Mouse (Mus musculus) lung, postnatal 0 days (tissue): ENCODE results near the gene Npepps. TPM values are rescaled to one million over a fixed set of nuclear protein-coding genes. Genes with fewer than 3 reads are reported as not detected.
"Not testable (repeated sequence)": the region's sequence is repeated elsewhere in the genome, so short reads cannot be mapped to it uniquely, and the experiment has no call there.

Source experiments
- ATAC-seq: fragments of 200-750 bp; cut with Nextera tagmentation; 2 replicates; pipeline ENCODE4 v1.8.0; 2017; ENCODE audit warnings: moderate library complexity
- DNase-seq: peaks from one replicate; pipeline ENCODE4 v3.0.0-alpha.2; 2016; ENCODE audit warnings: low spot score
- H3K27ac ChIP-seq: fragments of 300-500 bp; sonication (generic); 2 replicates; pipeline ENCODE4 v1.5.1; 2014; ENCODE audit warnings: antibody characterized with exemption, mild to moderate bottlenecking, low read length, mixed read lengths
- H3K27me3 ChIP-seq: fragments of 300-500 bp; sonication (generic); replicated peaks from 2 replicates; pipeline ENCODE4 v1.6.1; 2014; ENCODE audit warnings: low read length, mixed read lengths; ENCODE audit not compliant: insufficient read depth
- H3K36me3 ChIP-seq: fragments of 300-500 bp; sonication (generic); 2 replicates; pipeline ENCODE4 v1.6.1; 2014; ENCODE audit warnings: low read length, mixed read lengths; ENCODE audit not compliant: insufficient read depth
- H3K4me1 ChIP-seq: fragments of 300-500 bp; sonication (generic); 2 replicates; pipeline ENCODE4 v1.6.1; 2014; ENCODE audit warnings: antibody characterized with exemption, low read depth, low read length, mixed read lengths; ENCODE audit not compliant: insufficient read depth
- H3K4me2 ChIP-seq: fragments of 300-500 bp; sonication (generic); replicated peaks from 2 replicates; pipeline ENCODE4 v1.6.1; 2014; ENCODE audit warnings: low read depth, mild to moderate bottlenecking, low read length, moderate library complexity, mixed read lengths
- H3K4me3 ChIP-seq: fragments of 300-500 bp; sonication (generic); 2 replicates; pipeline ENCODE4 v1.5.1; 2014; ENCODE audit warnings: low read depth, low read length
- H3K9ac ChIP-seq: fragments of 300-500 bp; sonication (generic); replicated peaks from 2 replicates; pipeline ENCODE4 v1.6.1; 2014; ENCODE audit warnings: low read depth, mild to moderate bottlenecking
- H3K9me3 ChIP-seq: fragments of 300-500 bp; sonication (generic); 2 replicates; pipeline ENCODE4 v1.6.1; 2016; ENCODE audit warnings: low read length, mixed read lengths
- CTCF ChIP-seq: IDR thresholded peaks from 2 replicates; pipeline ENCODE4 v1.5.1; 2016; ENCODE audit warnings: antibody characterized with exemption, mild to moderate bottlenecking
- EP300 ChIP-seq: IDR thresholded peaks from 2 replicates; pipeline ENCODE4 v1.6.1; 2016; ENCODE audit warnings: antibody characterized with exemption, mild to moderate bottlenecking, control low read depth
- WGBS: fragments of 180-500 bp; shearing (Covaris S2); extraction: QIAGEN DNeasy Blood & Tissue Kit; methylation state at CpG from one replicate; pipeline ENCODE4 v1.1.7; 2014; 5-methylcytosine and 5-hydroxymethylcytosine counted together
- polyA plus RNA-seq: library from polyadenylated mRNA; unstranded; fragments of >200 nt; fragmentation: Nextera tagmentation; extraction: Ambion mirVana; gene quantifications from 2 replicates; pipeline ENCODE4 v1.2.1, GENCODE M21; 2015

Gene Npepps
- polyA plus RNA-seq, result 47.5 and 54.3 TPM in 2 replicates

- H3K27ac ChIP-seq, result peak within 1 kb of the TSS; percentile 98
- peak; percentile 81 for ATAC-seq
- TF ChIP-seq EP300 (no peak), CTCF (peak; percentile 24; the same call in 1 of the 2 replicates)
- peak within 1 kb of the TSS; percentile 71 for H3K4me2 ChIP-seq
- H3K36me3 ChIP-seq, result no peaks in the 10 kb centered on the region
- H3K4me3 ChIP-seq, result peak within 1 kb of the TSS; percentile 100
- WGBS, result 1% methylated on average over 26 of the region's 83 CpGs
- DNase-seq, result peak; percentile 82
- no peaks in the 10 kb centered on the region for H3K9me3 ChIP-seq
- no peaks in the 10 kb centered on the region for H3K27me3 ChIP-seq
- H3K9ac ChIP-seq, result peak within 1 kb of the TSS; percentile 98
- 0 out of 2 replicates have a peak, but pooled peaks cover 3% of the 10 kb centered on the region for H3K4me1 ChIP-seq
Observed at GRCm38 (mm10) chr11:97280216-97280861, at the start of gene Npepps. Gene Npepps, minus strand, starts transcription at chr11:97280638.

GRCm38 (mm10) chr11:97328148-97328547 is 47.7 kb upstream of the Npepps start:
- TF ChIP-seq CTCF, result peak; percentile 95
- no peak for TF ChIP-seq EP300
- WGBS, result 20% methylated on average over 9 of the region's 9 CpGs
- no peaks in the 10 kb centered on the region for H3K27me3 ChIP-seq
- DNase-seq (peak; percentile 74), ATAC-seq (peak; percentile 37; the same call in 1 of the 2 replicates)
- no peak overlapping the region for H3K27ac ChIP-seq
- no peak overlapping the region for H3K9ac ChIP-seq
- no peak overlapping the region for H3K4me3 ChIP-seq
- H3K36me3 ChIP-seq, result peaks cover 6% of the 10 kb centered on the region; the same call in 1 of the 2 replicates
- no peak overlapping the region for H3K4me2 ChIP-seq
- H3K4me1 ChIP-seq, result no peaks in the 10 kb centered on the region; the same call in 1 of the 2 replicates
- no peaks in the 10 kb centered on the region for H3K9me3 ChIP-seq

- H3K4me1 ChIP-seq, result no peaks in the 10 kb centered on the region
- no peaks in the 10 kb centered on the region for H3K9me3 ChIP-seq
- TF ChIP-seq EP300 (no peak), CTCF (peak; percentile 52)
- H3K4me2 ChIP-seq, result no peak overlapping the region
- peaks cover 6% of the 10 kb centered on the region; the same call in 1 of the 2 replicates for H3K36me3 ChIP-seq
- ATAC-seq, result no peak
- WGBS, result 47% methylated on average over 1 of the region's 1 CpGs
- no peaks in the 10 kb centered on the region for H3K27me3 ChIP-seq
- no peak overlapping the region for H3K27ac ChIP-seq
- H3K4me3 ChIP-seq, result no peak overlapping the region
- no peak for DNase-seq
- no peak overlapping the region for H3K9ac ChIP-seq
Observed at GRCm38 (mm10) chr11:97325224-97325623, 44.8 kb upstream of the Npepps start.

- not testable (repeated sequence) for H3K27ac ChIP-seq, DNase-seq, H3K9me3 ChIP-seq, ATAC-seq, H3K4me1 ChIP-seq, H3K27me3 ChIP-seq, H3K36me3 ChIP-seq, H3K4me3 ChIP-seq, H3K4me2 ChIP-seq, H3K9ac ChIP-seq
- 79% methylated on average over 7 of the region's 8 CpGs for WGBS
Observed at GRCm38 (mm10) chr11:97321894-97322600, 41.6 kb upstream of the Npepps start.

GRCm38 (mm10) chr11:97321197-97321596 is 40.8 kb upstream of the Npepps start:
- ATAC-seq, result no peak
- no peak for DNase-seq
- TF ChIP-seq CTCF (no peak), EP300 (no peak)
- Histone ChIP-seq H3K27ac (no peak overlapping the region), H3K4me2 (no peak overlapping the region), H3K27me3 (no peaks in the 10 kb centered on the region), H3K4me1 (peaks cover 3% of the 10 kb centered on the region; the same call in 1 of the 2 replicates), H3K9me3 (no peaks in the 10 kb centered on the region), H3K36me3 (no peaks in the 10 kb centered on the region), H3K4me3 (no peak overlapping the region), H3K9ac (no peak overlapping the region)
- 92% methylated on average over 8 of the region's 8 CpGs for WGBS
